Mouse (Mus musculus): ENCODE results near the gene Etnppl. TPM values are rescaled to one million over a fixed set of nuclear protein-coding genes. Genes with fewer than 3 reads are reported as not detected.

Gene Etnppl
- 113 and 297 TPM in 2 replicates for total RNA-seq (2014; rRNA removed)
- 47.1 and 54.4 TPM in 2 replicates for polyA plus RNA-seq (2012; rRNA removed)

DNA sequence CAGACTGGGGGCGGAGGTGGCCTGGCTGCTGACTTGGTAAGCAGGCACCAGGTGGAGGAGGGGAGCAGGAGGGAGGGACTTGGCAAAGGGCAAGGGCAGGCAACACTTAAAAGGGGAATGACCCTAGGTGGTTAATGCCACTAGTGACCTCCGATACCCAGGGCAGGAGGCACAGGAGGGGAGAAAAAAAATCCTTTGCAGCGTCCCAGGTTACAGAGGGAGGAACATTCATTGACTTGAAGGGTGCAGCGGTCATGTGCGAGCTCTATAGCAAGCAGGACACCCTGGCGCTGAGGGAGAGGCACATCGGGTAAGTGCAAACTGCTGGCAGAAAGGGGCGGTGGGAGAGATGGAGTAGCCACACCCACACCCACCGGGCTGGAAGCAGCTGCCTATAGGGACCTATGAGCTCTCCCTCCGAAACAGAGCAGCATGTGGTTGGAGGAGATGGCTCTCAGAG lies at the start of gene Etnppl:
TSS of gene Etnppl (plus strand) at position 10 of the 460 bp plus-strand sequence.
- peak within 1 kb of the TSS; percentile 61 for H3K9ac ChIP-seq (ENCODE audit: low read depth, low read length)
- H3K4me3 ChIP-seq (ENCODE audit: insufficient read depth, low read depth, low read length), result peak within 1 kb of the TSS; percentile 61
- H3K27me3 ChIP-seq (ENCODE audit: control insufficient read depth, insufficient read depth, low read length), result no peaks in the 10 kb centered on the region
- H3K79me2 ChIP-seq (ENCODE audit: control insufficient read depth, insufficient read depth, low read length), result no peaks in the 10 kb centered on the region
- peaks cover 11% of the 10 kb centered on the region; the same call in 1 of the 2 replicates for H3K4me1 ChIP-seq (ENCODE audit: control insufficient read depth, insufficient read depth, low read length)
- 2% methylated on average over 10 of the region's 10 CpGs for WGBS
- peak; percentile 13; the same call in 1 of the 2 replicates for TF ChIP-seq CTCF (IDR thresholded peaks at IDR 0.05; ENCODE audit: low read depth, low read length)
- 0 out of 2 replicates have a peak, but pooled peaks have one; percentile 14 for TF ChIP-seq POLR2A (IDR thresholded peaks at IDR 0.05; ENCODE audit: extremely low read depth, insufficient read depth, low read length)
- peaks cover 19% of the 10 kb centered on the region; the same call in 1 of the 2 replicates for H3K36me3 ChIP-seq (ENCODE audit: control insufficient read depth, insufficient read depth, low read length)
- DNase-seq (ENCODE audit: extremely low read depth, low read depth, low spot score), result peak; percentile 96
- H3K27ac ChIP-seq (replicated peaks; ENCODE audit: insufficient read depth, low read depth, low read length), result peak within 1 kb of the TSS; percentile 82

GRCm38 (mm10) chr3:130568331-130569095 lies 48.7 kb upstream of the Etnppl start:
- H3K9ac ChIP-seq (ENCODE audit: low read depth, low read length), result no peak overlapping the region
- H3K27me3 ChIP-seq (ENCODE audit: control insufficient read depth, insufficient read depth, low read length), result no peaks in the 10 kb centered on the region
- no peak for DNase-seq (ENCODE audit: extremely low read depth, low read depth, low spot score)
- WGBS, result 89% methylated on average over 16 of the region's 16 CpGs
- H3K4me1 ChIP-seq (ENCODE audit: control insufficient read depth, insufficient read depth, low read length), result no peaks in the 10 kb centered on the region
- H3K27ac ChIP-seq (replicated peaks; ENCODE audit: insufficient read depth, low read depth, low read length), result no peak overlapping the region
- no peaks in the 10 kb centered on the region for H3K79me2 ChIP-seq (ENCODE audit: control insufficient read depth, insufficient read depth, low read length)
- no peak overlapping the region for H3K4me3 ChIP-seq (ENCODE audit: insufficient read depth, low read depth, low read length)
- H3K36me3 ChIP-seq (ENCODE audit: control insufficient read depth, insufficient read depth, low read length), result no peaks in the 10 kb centered on the region
- TF ChIP-seq POLR2A (IDR thresholded peaks at IDR 0.05; ENCODE audit: extremely low read depth, insufficient read depth, low read length) (no peak), CTCF (IDR thresholded peaks at IDR 0.05; ENCODE audit: low read depth, low read length) (no peak)

DNA sequence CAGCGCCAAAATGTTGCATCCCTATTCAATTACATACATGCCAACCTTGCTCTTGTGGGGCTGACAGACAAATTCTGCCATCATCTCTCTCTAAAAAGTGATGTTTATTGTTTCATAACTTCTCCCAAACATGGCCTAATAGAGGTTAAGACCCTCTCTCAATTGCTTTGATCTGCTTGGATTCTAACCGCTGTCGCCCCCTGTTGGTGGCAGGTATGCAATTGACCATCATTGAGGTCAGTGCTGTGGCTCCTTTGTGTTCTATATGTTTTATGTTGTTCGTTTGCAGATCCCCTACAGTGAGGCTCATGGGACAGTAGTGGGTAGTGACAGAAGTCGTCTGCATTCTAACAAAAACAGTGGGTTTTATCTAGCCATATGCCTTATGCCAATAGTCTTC lies 44.0 kb upstream of the Etnppl start:
- H3K9ac ChIP-seq (ENCODE audit: low read depth, low read length), result no peak overlapping the region
- TF ChIP-seq POLR2A (IDR thresholded peaks at IDR 0.05; ENCODE audit: extremely low read depth, insufficient read depth, low read length) (no peak), CTCF (IDR thresholded peaks at IDR 0.05; ENCODE audit: low read depth, low read length) (no peak; the same call in 1 of the 2 replicates)
- H3K79me2 ChIP-seq (ENCODE audit: control insufficient read depth, insufficient read depth, low read length), result no peaks in the 10 kb centered on the region
- H3K27ac ChIP-seq (replicated peaks; ENCODE audit: insufficient read depth, low read depth, low read length), result no peak overlapping the region
- 75% methylated on average over 5 of the region's 5 CpGs for WGBS
- no peaks in the 10 kb centered on the region for H3K27me3 ChIP-seq (ENCODE audit: control insufficient read depth, insufficient read depth, low read length)
- H3K36me3 ChIP-seq (ENCODE audit: control insufficient read depth, insufficient read depth, low read length), result no peaks in the 10 kb centered on the region
- no peaks in the 10 kb centered on the region for H3K4me1 ChIP-seq (ENCODE audit: control insufficient read depth, insufficient read depth, low read length)
- no peak overlapping the region for H3K4me3 ChIP-seq (ENCODE audit: insufficient read depth, low read depth, low read length)
- no peak for DNase-seq (ENCODE audit: extremely low read depth, low read depth, low spot score)

- H3K4me3 ChIP-seq (ENCODE audit: insufficient read depth, low read depth, low read length), result no peak overlapping the region
- no peaks in the 10 kb centered on the region for H3K36me3 ChIP-seq (ENCODE audit: control insufficient read depth, insufficient read depth, low read length)
- H3K27me3 ChIP-seq (ENCODE audit: control insufficient read depth, insufficient read depth, low read length), result no peaks in the 10 kb centered on the region
- no peak overlapping the region for H3K27ac ChIP-seq (replicated peaks; ENCODE audit: insufficient read depth, low read depth, low read length)
- H3K4me1 ChIP-seq (ENCODE audit: control insufficient read depth, insufficient read depth, low read length), result no peaks in the 10 kb centered on the region
- peak; percentile 23 for TF ChIP-seq CTCF (IDR thresholded peaks at IDR 0.05; ENCODE audit: low read depth, low read length)
- no peak for TF ChIP-seq POLR2A (IDR thresholded peaks at IDR 0.05; ENCODE audit: extremely low read depth, insufficient read depth, low read length)
- H3K9ac ChIP-seq (ENCODE audit: low read depth, low read length), result no peak overlapping the region
- WGBS, result 18% methylated on average over 5 of the region's 5 CpGs
- H3K79me2 ChIP-seq (ENCODE audit: control insufficient read depth, insufficient read depth, low read length), result no peaks in the 10 kb centered on the region
- peak; percentile 41 for DNase-seq (ENCODE audit: extremely low read depth, low read depth, low spot score)
These were observed 42.6 kb upstream of the Etnppl start for GRCm38 (mm10) chr3:130574652-130575051.

DNA sequence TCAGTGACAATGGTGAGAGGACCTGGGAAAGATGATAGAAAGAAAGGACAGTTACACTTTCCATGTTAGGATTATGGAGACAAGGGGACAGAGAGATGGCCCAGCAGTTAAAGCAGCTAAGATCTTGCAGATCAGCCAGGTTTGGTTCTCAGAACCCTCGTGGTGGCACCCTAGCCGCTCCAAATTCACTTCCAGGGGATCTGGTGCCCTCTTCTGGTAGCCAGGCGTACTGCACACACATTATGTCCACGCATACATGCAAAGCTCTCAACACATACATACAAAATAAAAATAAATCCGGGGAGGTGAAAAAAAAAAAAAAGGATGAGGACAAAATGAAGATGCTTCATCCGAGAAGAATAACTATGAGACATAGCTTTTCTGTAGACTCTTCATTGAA lies 40.6 kb upstream of the Etnppl start:
- H3K4me3 ChIP-seq (ENCODE audit: insufficient read depth, low read depth, low read length), result no peak overlapping the region
- H3K79me2 ChIP-seq (ENCODE audit: control insufficient read depth, insufficient read depth, low read length), result no peaks in the 10 kb centered on the region
- 66% methylated on average over 6 of the region's 6 CpGs for WGBS
- no peak overlapping the region for H3K27ac ChIP-seq (replicated peaks; ENCODE audit: insufficient read depth, low read depth, low read length)
- DNase-seq (ENCODE audit: extremely low read depth, low read depth, low spot score), result peak; percentile 10
- TF ChIP-seq POLR2A (IDR thresholded peaks at IDR 0.05; ENCODE audit: extremely low read depth, insufficient read depth, low read length), result no peak
- peak; percentile 77 for TF ChIP-seq CTCF (IDR thresholded peaks at IDR 0.05; ENCODE audit: low read depth, low read length)
- no peaks in the 10 kb centered on the region for H3K36me3 ChIP-seq (ENCODE audit: control insufficient read depth, insufficient read depth, low read length)
- H3K4me1 ChIP-seq (ENCODE audit: control insufficient read depth, insufficient read depth, low read length), result no peaks in the 10 kb centered on the region
- no peak overlapping the region for H3K9ac ChIP-seq (ENCODE audit: low read depth, low read length)
- H3K27me3 ChIP-seq (ENCODE audit: control insufficient read depth, insufficient read depth, low read length), result no peaks in the 10 kb centered on the region

GRCm38 (mm10) chr3:130579501-130579900 lies 37.7 kb upstream of the Etnppl start:
- no peaks in the 10 kb centered on the region for H3K27me3 ChIP-seq (ENCODE audit: control insufficient read depth, insufficient read depth, low read length)
- no peak overlapping the region for H3K27ac ChIP-seq (replicated peaks; ENCODE audit: insufficient read depth, low read depth, low read length)
- no peak for DNase-seq (ENCODE audit: extremely low read depth, low read depth, low spot score)
- 79% methylated on average over 17 of the region's 17 CpGs for WGBS
- H3K79me2 ChIP-seq (ENCODE audit: control insufficient read depth, insufficient read depth, low read length), result no peaks in the 10 kb centered on the region
- TF ChIP-seq POLR2A (IDR thresholded peaks at IDR 0.05; ENCODE audit: extremely low read depth, insufficient read depth, low read length), result no peak
- no peak for TF ChIP-seq CTCF (IDR thresholded peaks at IDR 0.05; ENCODE audit: low read depth, low read length)
- no peaks in the 10 kb centered on the region for H3K36me3 ChIP-seq (ENCODE audit: control insufficient read depth, insufficient read depth, low read length)
- H3K4me3 ChIP-seq (ENCODE audit: insufficient read depth, low read depth, low read length), result no peak overlapping the region
- H3K9ac ChIP-seq (ENCODE audit: low read depth, low read length), result no peak overlapping the region
- no peaks in the 10 kb centered on the region for H3K4me1 ChIP-seq (ENCODE audit: control insufficient read depth, insufficient read depth, low read length)

Data from liver, adult 2 months (tissue).